Mouse (Mus musculus) intestine, embryonic 14.5 days (tissue): ENCODE measurements around the gene Slc50a1. TPM values are rescaled to one million over a fixed set of nuclear protein-coding genes. Genes with fewer than 3 reads are reported as not detected.

Experiments
- ATAC-seq: fragments of 200-750 bp; cut with Nextera tagmentation; replicated peaks from 2 replicates; pipeline ENCODE4 v1.8.0; 2017; ENCODE audit warnings: low read depth, moderate number of reproducible peaks, moderate TSS enrichment, moderate library complexity; ENCODE audit not compliant: low FRiP score, low TSS enrichment
- DNase-seq: peaks from one replicate; pipeline ENCODE4 v3.0.0-alpha.2; 2018; ENCODE audit warnings: low spot score
- H3K27ac ChIP-seq: fragments of 300-500 bp; sonication (generic); 2 replicates; pipeline ENCODE4 v1.5.1; 2014; ENCODE audit warnings: low read depth, mild to moderate bottlenecking, control low read depth
- H3K27me3 ChIP-seq: fragments of 300-500 bp; sonication (generic); replicated peaks from 2 replicates; pipeline ENCODE4 v1.6.1; 2014; ENCODE audit warnings: low read length, control low read depth; ENCODE audit not compliant: control insufficient read depth, insufficient read depth
- H3K36me3 ChIP-seq: fragments of 300-500 bp; sonication (generic); 2 replicates; pipeline ENCODE4 v1.6.1; 2014; ENCODE audit warnings: low read length, control low read depth; ENCODE audit not compliant: control insufficient read depth, insufficient read depth
- H3K4me1 ChIP-seq: fragments of 300-500 bp; sonication (generic); replicated peaks from 2 replicates; pipeline ENCODE4 v1.6.1; 2014; ENCODE audit warnings: low read length, control low read depth, mixed read lengths; ENCODE audit not compliant: control insufficient read depth, insufficient read depth
- H3K4me2 ChIP-seq: fragments of 300-500 bp; sonication (generic); 2 replicates; pipeline ENCODE4 v1.6.1; 2014; ENCODE audit warnings: low read length
- H3K4me3 ChIP-seq: fragments of 300-500 bp; sonication (generic); 2 replicates; pipeline ENCODE4 v1.5.1; 2014; ENCODE audit warnings: low read depth, low read length, control low read depth, mixed read lengths
- H3K9ac ChIP-seq: fragments of 300-500 bp; sonication (generic); 2 replicates; pipeline ENCODE4 v1.6.1; 2014; ENCODE audit warnings: mild to moderate bottlenecking, low read length
- H3K9me3 ChIP-seq: fragments of 300-500 bp; sonication (generic); 2 replicates; pipeline ENCODE4 v1.6.1; 2016; ENCODE audit warnings: low read length, control low read depth; ENCODE audit not compliant: control insufficient read depth
- WGBS: fragments of 180-500 bp; shearing (Covaris S2); extraction: QIAGEN DNeasy Blood & Tissue Kit; methylation state at CpG from one replicate; pipeline ENCODE4 v1.1.7; 2014; 5-methylcytosine and 5-hydroxymethylcytosine counted together
- polyA plus RNA-seq: library from polyadenylated mRNA; unstranded; fragments of >200 nt; fragmentation: Nextera tagmentation; extraction: Ambion mirVana; gene quantifications from 2 replicates; pipeline ENCODE4 v1.2.1, GENCODE M21; 2014

The Slc50a1 gene
- polyA plus RNA-seq, 1 experiment from 2014 or later: 64.7 TPM

- Histone ChIP-seq H3K4me2 (no peak overlapping the region), H3K27ac (no peak overlapping the region), H3K9me3 (no peaks in the 10 kb centered on the region), H3K27me3 (no peaks in the 10 kb centered on the region), H3K4me3 (no peak overlapping the region), H3K4me1 (no peaks in the 10 kb centered on the region), H3K9ac (no peak overlapping the region), H3K36me3 (no peaks in the 10 kb centered on the region)
- WGBS: 69% methylated on average over 10 of the region's 12 CpGs
- no peak for ATAC-seq
- no peak for DNase-seq
These were observed 31.9 kb downstream of the Slc50a1 start for GRCm38 (mm10) chr3:89238494-89238893.

- 93% methylated on average over 21 of the region's 21 CpGs for WGBS
- no peak for DNase-seq
- ATAC-seq: no peak
These were observed 32.7 kb downstream of the Slc50a1 start for GRCm38 (mm10) chr3:89237682-89238081.

GRCm38 (mm10) chr3:89236516-89236915 is 33.9 kb downstream of the Slc50a1 start:
- no peak overlapping the region for H3K9ac ChIP-seq
- 87% methylated on average over 10 of the region's 10 CpGs for WGBS
- ATAC-seq: no peak

More at GRCm38 (mm10) chr3:89237682-89238081, 32.7 kb downstream of the Slc50a1 start:
- Histone ChIP-seq H3K27me3 (no peaks in the 10 kb centered on the region), H3K4me1 (no peaks in the 10 kb centered on the region), H3K9ac (no peak overlapping the region), H3K27ac (no peak overlapping the region), H3K9me3 (no peaks in the 10 kb centered on the region), H3K36me3 (no peaks in the 10 kb centered on the region), H3K4me2 (no peak overlapping the region), H3K4me3 (no peak overlapping the region)

GRCm38 (mm10) chr3:89233562-89234110 is 36.7 kb downstream of the Slc50a1 start:
- 0 out of 2 replicates have a peak, but pooled peaks cover 3% of the 10 kb centered on the region for H3K4me1 ChIP-seq
- no peak overlapping the region for H3K27ac ChIP-seq
- ATAC-seq (no peak), DNase-seq (no peak)
- WGBS: 66% methylated on average over 14 of the region's 14 CpGs
- H3K9me3 ChIP-seq: no peaks in the 10 kb centered on the region
- 0 out of 2 replicates have a peak, but pooled peaks cover 4% of the 10 kb centered on the region for H3K27me3 ChIP-seq
- no peak overlapping the region for H3K4me2 ChIP-seq
- H3K4me3 ChIP-seq: no peak overlapping the region
- H3K9ac ChIP-seq: no peak overlapping the region
- H3K36me3 ChIP-seq: no peaks in the 10 kb centered on the region

More at GRCm38 (mm10) chr3:89236516-89236915, 33.9 kb downstream of the Slc50a1 start:
- Histone ChIP-seq H3K36me3 (no peaks in the 10 kb centered on the region), H3K4me2 (no peak overlapping the region), H3K27me3 (no peaks in the 10 kb centered on the region), H3K27ac (no peak overlapping the region), H3K4me1 (no peaks in the 10 kb centered on the region), H3K9me3 (no peaks in the 10 kb centered on the region), H3K4me3 (no peak overlapping the region)
- DNase-seq: no peak

GRCm38 (mm10) chr3:89232614-89233013 is 37.8 kb downstream of the Slc50a1 start:
- Histone ChIP-seq H3K27ac (no peak overlapping the region), H3K4me2 (no peak overlapping the region), H3K4me1 (peaks cover 11% of the 10 kb centered on the region; the same call in 1 of the 2 replicates), H3K36me3 (no peaks in the 10 kb centered on the region), H3K27me3 (0 out of 2 replicates have a peak, but pooled peaks cover 4% of the 10 kb centered on the region), H3K9me3 (no peaks in the 10 kb centered on the region), H3K4me3 (no peak overlapping the region), H3K9ac (no peak overlapping the region)
- no peak for DNase-seq
- no peak for ATAC-seq
- 64% methylated on average over 6 of the region's 6 CpGs for WGBS

GRCm38 (mm10) chr3:89231772-89232275 is 38.5 kb downstream of the Slc50a1 start:
- no peaks in the 10 kb centered on the region for H3K36me3 ChIP-seq
- no peak overlapping the region for H3K4me3 ChIP-seq
- H3K27me3 ChIP-seq: 0 out of 2 replicates have a peak, but pooled peaks cover 4% of the 10 kb centered on the region
- no peak overlapping the region for H3K9ac ChIP-seq
- no peak overlapping the region for H3K27ac ChIP-seq
- H3K4me2 ChIP-seq: no peak overlapping the region
- H3K4me1 ChIP-seq: peaks cover 14% of the 10 kb centered on the region
- no peaks in the 10 kb centered on the region for H3K9me3 ChIP-seq
- WGBS: 77% methylated on average over 16 of the region's 16 CpGs
- no peak for ATAC-seq
- no peak for DNase-seq

GRCm38 (mm10) chr3:89231345-89231744 is 39.0 kb downstream of the Slc50a1 start:
- WGBS: 59% methylated on average over 7 of the region's 7 CpGs
- Histone ChIP-seq H3K9ac (no peak overlapping the region), H3K4me1 (peaks cover 19% of the 10 kb centered on the region), H3K4me3 (no peak overlapping the region), H3K27ac (no peak overlapping the region), H3K27me3 (0 out of 2 replicates have a peak, but pooled peaks cover 4% of the 10 kb centered on the region), H3K4me2 (no peak overlapping the region), H3K9me3 (no peaks in the 10 kb centered on the region), H3K36me3 (no peaks in the 10 kb centered on the region)
- ATAC-seq (no peak), DNase-seq (no peak)

- 80% methylated on average over 2 of the region's 2 CpGs for WGBS
These were observed 39.8 kb downstream of the Slc50a1 start for GRCm38 (mm10) chr3:89230561-89230960.

GRCm38 (mm10) chr3:89229276-89229675 is 41.1 kb downstream of the Slc50a1 start:
- 0 out of 2 replicates have a peak, but pooled peaks cover 4% of the 10 kb centered on the region for H3K27me3 ChIP-seq
- 0 out of 2 replicates have a peak overlapping the region, but pooled peaks have one; percentile 28 for H3K4me3 ChIP-seq
- H3K4me1 ChIP-seq: peaks cover 25% of the 10 kb centered on the region
- ATAC-seq: no peak
- no peak overlapping the region for H3K27ac ChIP-seq
- peak overlapping the region; percentile 52; the same call in 1 of the 2 replicates for H3K4me2 ChIP-seq
- no peaks in the 10 kb centered on the region for H3K36me3 ChIP-seq
- H3K9me3 ChIP-seq: no peaks in the 10 kb centered on the region
- no peak overlapping the region for H3K9ac ChIP-seq
- no peak for DNase-seq
- 56% methylated on average over 4 of the region's 4 CpGs for WGBS

More at GRCm38 (mm10) chr3:89230561-89230960, 39.8 kb downstream of the Slc50a1 start:
- Histone ChIP-seq H3K36me3 (no peaks in the 10 kb centered on the region), H3K27ac (no peak overlapping the region), H3K9me3 (no peaks in the 10 kb centered on the region), H3K9ac (no peak overlapping the region), H3K4me3 (no peak overlapping the region), H3K4me2 (no peak overlapping the region), H3K4me1 (peaks cover 25% of the 10 kb centered on the region), H3K27me3 (0 out of 2 replicates have a peak, but pooled peaks cover 4% of the 10 kb centered on the region)
- ATAC-seq (no peak), DNase-seq (no peak)
